In genomic region chr11:107629504-107629903, GRCm38 (mm10) we compare ENCODE assay signal across 8 mouse cellular contexts.
A peak's percentile ranks its signal among the peaks of the same experiment; 100 is the strongest.
DNase-seq lines count a peak whose midpoint lies in the region; ATAC-seq lines count a peak whose summit lies in the region.

No protein-coding gene starts in this region.

- peaks cover 27% of the 10 kb centered on the region for H3K36me3 ChIP-seq in hindbrain, embryonic 13.5 days

- H3K9ac ChIP-seq in hindbrain, embryonic 13.5 days, result no peak overlapping the region

- H3K27ac ChIP-seq in hindbrain, embryonic 13.5 days, result no peak overlapping the region

- no peak overlapping the region for H3K4me3 ChIP-seq in hindbrain, embryonic 13.5 days

- 30% methylated on average over 4 of the region's 4 CpGs for WGBS in hindbrain, embryonic 13.5 days

- no peaks in the 10 kb centered on the region for H3K27me3 ChIP-seq in hindbrain, embryonic 13.5 days

- no peaks in the 10 kb centered on the region for H3K9me3 ChIP-seq in hindbrain, embryonic 13.5 days

- peak; percentile 78 for ATAC-seq in hindbrain, embryonic 13.5 days (ENCODE audit: low FRiP score)

- H3K4me2 ChIP-seq in hindbrain, embryonic 13.5 days, result no peak overlapping the region

- H3K4me1 ChIP-seq in hindbrain, embryonic 13.5 days (replicated peaks), result no peaks in the 10 kb centered on the region

- peak; percentile 71 for DNase-seq in MN1 (ENCODE audit: low spot score)
- peak; percentile 58 to 64 for DNase-seq in cerebellum, adult 18-20 months
- DNase-seq in forelimb bud, embryonic 11.5 days (ENCODE audit: low read depth, low spot score), result peak; percentile 61
- peak; percentile 62 to 85 for DNase-seq in layer of hippocampus, postnatal 14 days (ENCODE audit: low spot score in 2 of 2)
- DNase-seq in lung, postnatal 36 days, result peak; percentile 60
- DNase-seq in right cerebral cortex, adult 18-20 months, result peak; percentile 62
- no peak for DNase-seq in spleen, postnatal 14 days (ENCODE audit: low spot score in 2 of 2)

Comparison
In these comparisons a context has a peak if more than half of its experiments do, and no peak if none do; other contexts are left out.
1. DNase-seq: peak in MN1 (single experiment), cerebellum, adult 18-20 months (2 of 2), forelimb bud, embryonic 11.5 days (single experiment), layer of hippocampus, postnatal 14 days (2 of 2), lung, postnatal 36 days (single experiment) and right cerebral cortex, adult 18-20 months (single experiment); none in spleen, postnatal 14 days (0 of 2).